Mouse (Mus musculus) layer of hippocampus, adult 8-10 months (tissue): ENCODE results near the gene Olfr742. TPM values are rescaled to one million over a fixed set of nuclear protein-coding genes. Genes with fewer than 3 reads are reported as not detected.

Source experiments
- DNase-seq, 2 experiments: peaks; one replicate each; pipeline ENCODE4 v3.0.0; 2022; ENCODE audit warnings: low spot score in 2 of 2
- total RNA-seq, 4 experiments: library from RNA; stranded (reverse); gene quantifications; 2 replicates each; pipeline ENCODE4 v1.2.4; 2022

The Olfr742 gene
- total RNA-seq = not detected

DNA sequence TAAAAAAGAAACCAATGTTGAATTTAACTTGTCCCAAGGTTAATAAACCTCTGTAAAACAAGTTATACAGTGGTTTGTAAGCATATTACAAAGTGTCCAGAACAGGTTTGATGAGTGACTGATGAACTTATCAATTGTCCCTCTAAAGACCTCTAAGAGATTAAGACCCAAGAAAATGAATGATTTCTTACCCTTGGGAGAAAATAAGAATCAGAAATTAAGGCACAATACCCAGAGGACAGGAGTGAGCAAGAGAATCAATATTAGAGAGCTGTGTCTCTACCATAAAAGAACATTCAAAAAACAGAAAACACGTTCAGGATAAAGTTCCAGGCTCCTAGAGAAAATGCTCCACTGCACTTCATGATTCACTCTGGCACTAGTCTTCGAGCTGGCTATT, at the start of gene Olfr742:
Gene Olfr742, plus strand, starts transcription at position 301 of the 400 bp plus-strand sequence.
- DNase-seq = no peak

DNA sequence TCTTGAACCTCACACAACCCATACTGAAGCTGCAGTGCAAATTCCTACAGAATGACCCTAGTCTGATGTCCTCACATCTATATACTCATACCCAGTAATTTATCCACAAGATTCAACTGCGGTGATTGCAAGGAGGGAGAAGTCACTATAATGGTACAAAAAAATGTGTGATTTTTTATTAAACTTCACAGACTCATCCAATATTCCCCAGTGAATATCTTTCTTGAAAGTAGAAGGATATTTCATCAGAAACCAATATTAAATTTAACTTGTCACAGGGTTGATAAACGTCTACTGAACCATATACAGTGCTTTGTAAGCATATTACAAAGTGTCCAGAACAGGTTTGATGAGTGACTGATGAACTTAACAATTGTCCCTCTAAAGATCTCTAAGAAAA, 31.0 kb upstream of the Olfr742 start, which contains the start of gene Olfr741:
Gene Olfr741, plus strand, starts transcription at position 301 of the 400 bp plus-strand sequence.
- DNase-seq = no peak

GRCm38 (mm10) chr14:50478406-50478805, 25.0 kb upstream of the Olfr742 start:
- no peak for DNase-seq

- DNase-seq = no peak
Observed at GRCm38 (mm10) chr14:50521539-50521938, 18.1 kb downstream of the Olfr742 start, which contains the start of gene Olfr743. Gene Olfr743 (plus strand): TSS chr14:50521839.

DNA sequence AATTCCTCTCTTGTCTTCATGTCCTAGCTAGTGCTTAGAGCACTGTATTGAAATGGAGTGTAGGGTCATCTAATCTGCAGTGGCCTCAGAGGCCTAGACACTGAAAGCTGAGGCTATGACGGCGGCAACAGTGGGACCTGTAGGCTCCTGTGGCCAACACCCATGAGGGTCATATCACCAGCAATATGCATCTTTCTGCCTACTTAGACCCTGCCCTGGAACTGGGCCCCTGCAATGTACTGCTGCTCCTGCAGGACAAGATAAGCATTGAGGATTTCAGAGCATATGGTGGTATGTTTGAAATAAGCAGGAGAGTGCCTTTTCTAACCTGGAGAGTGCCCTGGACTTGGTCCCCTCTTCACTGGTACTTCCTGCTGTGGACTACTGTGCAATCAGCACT, 49.3 kb downstream of the Olfr742 start:
- no peak for DNase-seq

Other genes with a start within 250 kb of the Olfr742 start
- not detected for gene Olfr732, start 219.4 kb upstream of the Olfr742 start, total RNA-seq
- not detected for gene Olfr733, start 202.1 kb upstream of the Olfr742 start, total RNA-seq
- not detected for gene Olfr734, start 176.8 kb upstream of the Olfr742 start, total RNA-seq
- gene Olfr735, start 154.7 kb upstream of the Olfr742 start, total RNA-seq = not detected
- not detected for gene Tlr11, start 145.7 kb upstream of the Olfr742 start, total RNA-seq
- gene Olfr736, start 122.4 kb upstream of the Olfr742 start, total RNA-seq = not detected
- not detected for gene Olfr738, start 96.0 kb upstream of the Olfr742 start, total RNA-seq
- not detected for gene Olfr739, start 85.0 kb upstream of the Olfr742 start, total RNA-seq
- not detected for gene Olfr740, start 58.1 kb upstream of the Olfr742 start, total RNA-seq
- not detected for gene Olfr741, start 30.9 kb upstream of the Olfr742 start, total RNA-seq
- not detected for gene Olfr743, start 18.2 kb downstream of the Olfr742 start, total RNA-seq
- gene Olfr744, start 111.3 kb downstream of the Olfr742 start, total RNA-seq = not detected
- not detected for gene Olfr745, start 135.8 kb downstream of the Olfr742 start, total RNA-seq
- not detected for gene Olfr746, start 143.5 kb downstream of the Olfr742 start, total RNA-seq
- not detected for gene Olfr747, start 189.6 kb downstream of the Olfr742 start, total RNA-seq
- gene Olfr748, start 203.8 kb downstream of the Olfr742 start, total RNA-seq = not detected
- not detected for gene Olfr749, start 241.5 kb downstream of the Olfr742 start, total RNA-seq